Mouse (Mus musculus) CH12.LX (cell line): ENCODE data around the gene Vti1a. TPM values are rescaled to one million over a fixed set of nuclear protein-coding genes. Genes with fewer than 3 reads are reported as not detected.

Source experiments
- DNase-seq: peaks from one replicate; pipeline ENCODE4 v3.0.0-alpha.2; 2013; ENCODE audit errors: extremely low read depth
- H3K27ac ChIP-seq: 2 replicates; pipeline ENCODE4 v1.5.1; 2012; ENCODE audit warnings: low read depth, mild to moderate bottlenecking, control low read depth, moderate library complexity; ENCODE audit not compliant: insufficient read depth
- H3K27me3 ChIP-seq: replicated peaks from 2 replicates; pipeline ENCODE3; 2012; ENCODE audit warnings: inconsistent platforms
- H3K36me3 ChIP-seq, 2 experiments: replicated peaks in 1 of 2; 2 replicates each; pipeline versions ENCODE3 to v1.6.1; 2012; ENCODE audit warnings: inconsistent platforms in 1 of 2, low read length in 1 of 2, mild to moderate bottlenecking in 1 of 2, mixed read lengths in 1 of 2, moderate library complexity in 1 of 2; ENCODE audit not compliant: control insufficient read depth in 1 of 2, insufficient read depth in 1 of 2
- H3K4me1 ChIP-seq, 2 experiments: 2 replicates each; pipeline ENCODE4 v1.6.1; 2012; ENCODE audit warnings: inconsistent platforms in 1 of 2, moderate library complexity in 1 of 2; ENCODE audit not compliant: insufficient read depth in 2 of 2, control insufficient read depth in 1 of 2
- H3K4me2 ChIP-seq: 2 replicates; pipeline ENCODE4 v1.6.1; 2012; ENCODE audit warnings: low read depth, mild to moderate bottlenecking, control low read depth; ENCODE audit not compliant: poor library complexity, insufficient read depth, severe bottlenecking
- H3K4me3 ChIP-seq, 3 experiments: fragments of 150-350 bp in 1 of 3; sonication (generic) in 1 of 3; replicated peaks in 1 of 3; 2 replicates each; pipeline versions ENCODE3 to v1.5.1; 2011 to 2012; ENCODE audit warnings: low read depth in 2 of 3, low read length in 2 of 3, mild to moderate bottlenecking in 2 of 3, moderate library complexity in 2 of 3, control low read depth in 1 of 3, improper control_type of control experiment in 1 of 3, inconsistent platforms in 1 of 3, mixed read lengths in 1 of 3; ENCODE audit not compliant: poor library complexity in 1 of 3
- H3K79me2 ChIP-seq: replicated peaks from 2 replicates; pipeline ENCODE4 v1.6.1; 2012; ENCODE audit warnings: mild to moderate bottlenecking, moderate library complexity; ENCODE audit not compliant: control insufficient read depth, poor library complexity, insufficient read depth, severe bottlenecking; ENCODE audit errors: extremely low read depth
- H3K9ac ChIP-seq: 2 replicates; pipeline ENCODE4 v1.6.1; 2012; ENCODE audit warnings: low read depth, mild to moderate bottlenecking, control low read depth, moderate library complexity; ENCODE audit not compliant: insufficient read depth
- H3K9me3 ChIP-seq: replicated peaks from 2 replicates; pipeline ENCODE3; 2012; ENCODE audit warnings: low read length, inconsistent platforms, mixed read lengths
- CHD2 ChIP-seq: IDR thresholded peaks from 2 replicates; pipeline ENCODE4 v1.6.1; 2011; ENCODE audit warnings: low read length, improper control_type of control experiment
- E2F4 ChIP-seq: IDR thresholded peaks from 2 replicates; pipeline ENCODE4 v1.6.1; 2011; ENCODE audit warnings: low read depth, low read length, improper control_type of control experiment; ENCODE audit not compliant: insufficient replicate concordance
- EP300 ChIP-seq: IDR thresholded peaks from 2 replicates; pipeline ENCODE4 v1.6.1; 2011; ENCODE audit warnings: low read length, improper control_type of control experiment
- GABPA ChIP-seq: IDR thresholded peaks from 2 replicates; pipeline ENCODE4 v1.6.1; 2012; ENCODE audit warnings: low read depth, low read length, improper control_type of control experiment, inconsistent platforms; ENCODE audit not compliant: insufficient replicate concordance
- JUN ChIP-seq: IDR thresholded peaks from 2 replicates; pipeline ENCODE4 v1.6.1; 2011; ENCODE audit warnings: low read depth, mild to moderate bottlenecking, low read length, improper control_type of control experiment, moderate library complexity; ENCODE audit not compliant: insufficient read depth
- KAT2A ChIP-seq: IDR thresholded peaks from 2 replicates; pipeline ENCODE4 v1.6.1; 2012; ENCODE audit warnings: low read length, improper control_type of control experiment, inconsistent platforms; ENCODE audit not compliant: insufficient replicate concordance
- MAFK ChIP-seq: IDR thresholded peaks from 2 replicates; pipeline ENCODE4 v1.6.1; 2011; ENCODE audit warnings: low read length, improper control_type of control experiment; ENCODE audit not compliant: insufficient replicate concordance
- MAZ ChIP-seq: IDR thresholded peaks from 2 replicates; pipeline ENCODE4 v1.6.1; 2012; ENCODE audit warnings: low read depth, mild to moderate bottlenecking, inconsistent platforms, low read length, improper control_type of control experiment, moderate library complexity
- MYC ChIP-seq: IDR thresholded peaks from 2 replicates; pipeline ENCODE4 v1.6.1; 2011; ENCODE audit warnings: low read depth, mild to moderate bottlenecking, improper control_type of control experiment, low read length
- NELFE ChIP-seq: IDR thresholded peaks from 2 replicates; pipeline ENCODE4 v1.6.1; 2011; ENCODE audit warnings: low read depth, low read length, improper control_type of control experiment
- NRF1 ChIP-seq: IDR thresholded peaks from 2 replicates; pipeline ENCODE4 v1.6.1; 2014; ENCODE audit warnings: low read depth, mild to moderate bottlenecking, inconsistent platforms, low read length, improper control_type of control experiment, moderate library complexity
- PAX5 ChIP-seq: IDR thresholded peaks from 2 replicates; pipeline ENCODE4 v1.6.1; 2012; ENCODE audit warnings: low read length, inconsistent platforms, mixed read lengths
- RAD21 ChIP-seq: IDR thresholded peaks from 2 replicates; pipeline ENCODE4 v1.6.1; 2011; ENCODE audit warnings: low read depth, mild to moderate bottlenecking, low read length, improper control_type of control experiment, moderate library complexity
- RCOR1 ChIP-seq: conservative IDR thresholded peaks from 2 replicates; pipeline ENCODE4 v1.6.1; 2012; ENCODE audit warnings: low read depth, mild to moderate bottlenecking, inconsistent platforms, low read length, improper control_type of control experiment
- TBP ChIP-seq: conservative IDR thresholded peaks from 2 replicates; pipeline ENCODE4 v1.6.1; 2011; ENCODE audit warnings: low read depth, low read length, improper control_type of control experiment
- TCF12 ChIP-seq: IDR thresholded peaks from 2 replicates; pipeline ENCODE4 v1.6.1; 2014; ENCODE audit warnings: low read depth, mild to moderate bottlenecking, inconsistent platforms, low read length, improper control_type of control experiment
- UBTF ChIP-seq: IDR thresholded peaks from 2 replicates; pipeline ENCODE4 v1.6.1; 2012; ENCODE audit warnings: low read depth, mild to moderate bottlenecking, inconsistent platforms, low read length, improper control_type of control experiment, moderate library complexity
- USF2 ChIP-seq: conservative IDR thresholded peaks from 2 replicates; pipeline ENCODE4 v1.6.1; 2011; ENCODE audit warnings: low read depth, low read length, improper control_type of control experiment
- ZKSCAN1 ChIP-seq: IDR thresholded peaks from 2 replicates; pipeline ENCODE4 v1.6.1; 2012; ENCODE audit warnings: low read depth, inconsistent platforms, low read length, improper control_type of control experiment, borderline replicate concordance
- dilution Hi-C: fragments of 300-500 bp; cut with MboI; formaldehyde crosslinking; loops from 2 replicates; pipeline ENCODE4 v1.14.3; 2020; ENCODE audit warnings: low sequenced_read_pairs; ENCODE audit not compliant: extremely low pct_unique_long_range_greater_than_20kb, extremely low pct_ligation_motif_present
- in situ Hi-C: fragments of 300-500 bp; cut with MboI; formaldehyde crosslinking; loops from 3 replicates; pipeline ENCODE4 v1.14.3; 2019; ENCODE audit warnings: low sequenced_read_pairs, low pct_ligation_motif_present, low pct_unique_long_range_greater_than_20kb, mixed read lengths
- polyA plus RNA-seq: library from polyadenylated mRNA; unstranded; fragments of >175 nt; gene quantifications from 2 replicates; pipeline ENCODE4 v1.2.1, GENCODE M21; 2012; ENCODE audit warnings: low read depth; ENCODE audit not compliant: insufficient read length
- total RNA-seq, 2 experiments: library from RNA; depleted of rRNA; stranded (reverse); fragments of 300-350 nt in 1 of 2; fragments of >200 nt in 1 of 2; gene quantifications; 2 replicates each; pipeline ENCODE4 v1.2.3; 2012 to 2014

The Vti1a gene
- total and polyA plus RNA-seq, 3 experiments = 22.3 to 27.6 (median 23.5) TPM

GRCm38 (mm10) chr19:55297961-55298360 lies 18.1 kb upstream of the Vti1a start:
- H3K4me3 ChIP-seq = no peak overlapping the region
- H3K79me2 ChIP-seq = no peaks in the 10 kb centered on the region; the same call in 1 of the 2 replicates
- in situ Hi-C loops (loop anchor here (5.0 kb wide), 1 partner anchor 41 kb away; no protein-coding TSS in a partner anchor), dilution Hi-C loops (no loop called here)
- H3K9me3 ChIP-seq = no peaks in the 10 kb centered on the region
- no peak overlapping the region for H3K9ac ChIP-seq
- TF ChIP-seq RCOR1 (no peak), GABPA (no peak), CHD2 (no peak), KAT2A (no peak), MYC (no peak), PAX5 (no peak), JUN (no peak), USF2 (no peak), UBTF (no peak), NRF1 (no peak), E2F4 (no peak), TBP (no peak), TCF12 (no peak), EP300 (no peak), RAD21 (no peak), MAFK (no peak), NELFE (no peak), ZKSCAN1 (no peak)
- H3K4me1 ChIP-seq = peaks cover 31 to 91% of the 10 kb centered on the region in 2 experiments
- peaks cover 69 to 88% of the 10 kb centered on the region in 2 experiments for H3K36me3 ChIP-seq
- no peaks in the 10 kb centered on the region for H3K27me3 ChIP-seq
- H3K4me2 ChIP-seq = no peak overlapping the region
- peak overlapping the region; percentile 3; the same call in 1 of the 2 replicates for H3K27ac ChIP-seq
- DNase-seq = no peak

GRCm38 (mm10) chr19:55299378-55299777 lies 16.7 kb upstream of the Vti1a start:
- peaks cover 72 to 93% of the 10 kb centered on the region in 2 experiments for H3K36me3 ChIP-seq
- H3K4me2 ChIP-seq = no peak overlapping the region
- no peak overlapping the region for H3K4me3 ChIP-seq
- dilution Hi-C loops = no loop called here
- H3K27ac ChIP-seq = no peak overlapping the region
- TF ChIP-seq JUN (no peak), MAZ (no peak), CHD2 (0 out of 2 replicates have a peak, but pooled peaks have one; percentile 41)
- TF ChIP-seq, all 38 proteins: peak for 1
- in situ Hi-C loops = loop anchor here (5.0 kb wide), 1 partner anchor 42 kb away; no protein-coding TSS in a partner anchor
- no peaks in the 10 kb centered on the region for H3K9me3 ChIP-seq
- no peaks in the 10 kb centered on the region; the same call in 1 of the 2 replicates for H3K79me2 ChIP-seq
- DNase-seq = no peak
- H3K27me3 ChIP-seq = no peaks in the 10 kb centered on the region
- H3K4me1 ChIP-seq = peaks cover 22 to 91% of the 10 kb centered on the region in 2 experiments
- no peak overlapping the region for H3K9ac ChIP-seq
